ENCODE assay signal across 21 mouse cellular contexts in genomic region chr17:24732233-24732935, GRCm38 (mm10). TPM values are rescaled to one million over a fixed set of nuclear protein-coding genes. Genes with fewer than 3 reads are reported as not detected.
DNase-seq lines count a peak whose midpoint lies in the region; ATAC-seq and TF ChIP-seq lines count a peak whose summit lies in the region.
"Had no signal": no experiment of that assay in that cellular context is flagged by ENCODE, and none has a peak within 500 bp of the region (broad histone marks: within the 10 kb centered on the region; RNA-seq: fewer than 3 reads in every experiment).

No protein-coding gene starts in this region.

- no peak for DNase-seq in limb, embryonic 10.5 days (ENCODE audit: low spot score)
- DNase-seq in gastrocnemius, postnatal 36 days: peak; percentile 49 to 71
- DNase-seq in ovary, postnatal 36 days (ENCODE audit: low spot score): no peak
- no peak for DNase-seq in testis, postnatal 14 days (ENCODE audit: low spot score)
- DNase-seq: adrenal gland, postnatal 14 days; cerebellum, adult 9-10 months; retina, postnatal 1 day; thymus, postnatal 25 days had no signal

- no peak overlapping the region for H3K4me3 ChIP-seq in limb, embryonic 13.5 days
- H3K4me3 ChIP-seq in limb, embryonic 10.5 days: no peak overlapping the region
- no peak overlapping the region for H3K4me3 ChIP-seq in heart, embryonic 12.5 days
- no peak overlapping the region for H3K4me3 ChIP-seq in myocyte
- H3K4me3 ChIP-seq: forebrain, embryonic 15.5 days; liver, embryonic 12.5 days; megakaryocyte, embryonic 14.5 days; neural tube, embryonic 15.5 days had no signal

- peaks cover 11% of the 10 kb centered on the region; the same call in 1 of the 2 replicates for H3K27me3 ChIP-seq in limb, embryonic 13.5 days
- no peaks in the 10 kb centered on the region for H3K27me3 ChIP-seq in limb, embryonic 10.5 days (ENCODE audit: low read depth, poor library complexity, severe bottlenecking)
- H3K27me3 ChIP-seq in heart, embryonic 12.5 days (replicated peaks): peaks cover 9% of the 10 kb centered on the region; the same call in 1 of the 2 replicates
- no peaks in the 10 kb centered on the region for H3K27me3 ChIP-seq in myocyte (ENCODE audit: control insufficient read depth, insufficient read depth, insufficient read length)

- peaks cover 13% of the 10 kb centered on the region for H3K4me1 ChIP-seq in limb, embryonic 13.5 days
- H3K4me1 ChIP-seq in limb, embryonic 10.5 days: peaks cover 19% of the 10 kb centered on the region
- peaks cover 24% of the 10 kb centered on the region for H3K4me1 ChIP-seq in heart, embryonic 12.5 days (replicated peaks)

- 85% methylated on average over 12 of the region's 12 CpGs for WGBS in limb, embryonic 13.5 days
- WGBS in limb, embryonic 10.5 days: 83% methylated on average over 12 of the region's 12 CpGs
- 64% methylated on average over 12 of the region's 12 CpGs for WGBS in heart, embryonic 12.5 days

- no peak overlapping the region for H3ac ChIP-seq in myocyte (ENCODE audit: control insufficient read depth, insufficient read length)

- TF ChIP-seq POLR2A in myocyte (IDR thresholded peaks at IDR 0.05; ENCODE audit: insufficient read length, low read depth): no peak

- H3K27ac ChIP-seq in limb, embryonic 13.5 days: no peak overlapping the region
- H3K27ac ChIP-seq in limb, embryonic 10.5 days: no peak overlapping the region
- H3K27ac ChIP-seq in heart, embryonic 12.5 days (ENCODE audit: poor library complexity, severe bottlenecking): peak overlapping the region; percentile 36; the same call in 1 of the 2 replicates
- H3K27ac ChIP-seq: forebrain, embryonic 15.5 days; liver, embryonic 12.5 days; neural tube, embryonic 15.5 days had no signal

- no peaks in the 10 kb centered on the region for H3K36me3 ChIP-seq in limb, embryonic 13.5 days
- no peaks in the 10 kb centered on the region for H3K36me3 ChIP-seq in limb, embryonic 10.5 days
- H3K36me3 ChIP-seq in heart, embryonic 12.5 days: no peaks in the 10 kb centered on the region
- no peaks in the 10 kb centered on the region for H3K36me3 ChIP-seq in myocyte (ENCODE audit: control insufficient read depth, insufficient read depth)
- H3K36me3 ChIP-seq: forebrain, embryonic 15.5 days; liver, embryonic 12.5 days; neural tube, embryonic 15.5 days had no signal

- no peaks in the 10 kb centered on the region for H3K9me3 ChIP-seq in limb, embryonic 13.5 days
- no peaks in the 10 kb centered on the region for H3K9me3 ChIP-seq in limb, embryonic 10.5 days (replicated peaks)
- no peaks in the 10 kb centered on the region for H3K9me3 ChIP-seq in heart, embryonic 12.5 days (replicated peaks)
- H3K9me3 ChIP-seq: forebrain, embryonic 15.5 days; liver, embryonic 12.5 days; megakaryocyte, embryonic 14.5 days; neural tube, embryonic 15.5 days had no signal

- no peak for ATAC-seq in limb, embryonic 13.5 days (ENCODE audit: low FRiP score, low read depth)
- ATAC-seq in heart, embryonic 12.5 days (ENCODE audit: insufficient number of reproducible peaks, low FRiP score): no peak
- ATAC-seq: CD4-positive, CD25-positive, alpha-beta regulatory T cell, adult 4 months; forebrain, embryonic 15.5 days; liver, embryonic 12.5 days had no signal

- no peak overlapping the region for H3K4me2 ChIP-seq in limb, embryonic 13.5 days (replicated peaks)
- H3K4me2 ChIP-seq in heart, embryonic 12.5 days: no peak overlapping the region
- H3K4me2 ChIP-seq in myocyte (ENCODE audit: low read depth): peak overlapping the region; percentile 21
- H3K4me2 ChIP-seq: forebrain, embryonic 15.5 days; liver, embryonic 12.5 days; neural tube, embryonic 15.5 days had no signal

- peaks cover 3% of the 10 kb centered on the region for H3K79me2 ChIP-seq in myocyte (ENCODE audit: control insufficient read depth, insufficient read depth)

- peak overlapping the region; percentile 26; the same call in 1 of the 2 replicates for H3K9ac ChIP-seq in limb, embryonic 13.5 days
- H3K9ac ChIP-seq in heart, embryonic 12.5 days: no peak overlapping the region
- H3K9ac ChIP-seq: forebrain, embryonic 15.5 days; liver, embryonic 12.5 days; neural tube, embryonic 15.5 days had no signal

- intact Hi-C loops in gastrocnemius, postnatal 36 days (cut with DNase I): no loop called here

TF ChIP-seq in myocyte, 11 proteins besides CTCF, POLR2A, EP300 and RAD21:
- TF ChIP-seq MYOD1 (IDR thresholded peaks at IDR 0.05; ENCODE audit: control insufficient read depth in 1 of 3, insufficient read length in 2 of 3, low read depth in 2 of 3) (peak; percentile 47 to 81 (median 80)), MYOG (IDR thresholded peaks at IDR 0.05; ENCODE audit: control insufficient read depth in 1 of 3, insufficient read depth in 1 of 3, insufficient read length in 2 of 3, low read depth in 2 of 3) (no peak)

RNA-seq across cellular contexts. Expression of gene Msrb1, which starts 4.1 kb away (rescaled TPM):
- 23.1 and 26.0 TPM in 2 replicates for polyA plus RNA-seq in limb, embryonic 13.5 days (2015; fragmentation: Nextera tagmentation; extraction: Ambion mirVana)
- 19.9 and 23.6 TPM in 2 replicates for polyA plus RNA-seq in limb, embryonic 10.5 days (2016; fragmentation: Nextera tagmentation; extraction: Ambion mirVana)
- total RNA-seq in gastrocnemius, postnatal 36 days (2021): 100 to 1,000 TPM; 192 to 205 TPM
- polyA plus RNA-seq in heart, embryonic 12.5 days (2016; fragmentation: Nextera tagmentation; extraction: Ambion mirVana): 17.3 and 18.2 TPM in 2 replicates
- polyA plus RNA-seq in myocyte (2012; fragmentation: generic; extraction: Trizol): 73.9 TPM

RNA-seq across cellular contexts. Expression of gene Rpl3l, which starts 4.8 kb away (rescaled TPM):
- not detected in 2 replicates for polyA plus RNA-seq in limb, embryonic 13.5 days (2015; fragmentation: Nextera tagmentation; extraction: Ambion mirVana)
- 0.15 TPM in 1 of 2 replicates, not detected in the other for polyA plus RNA-seq in limb, embryonic 10.5 days (2016; fragmentation: Nextera tagmentation; extraction: Ambion mirVana)
- total RNA-seq in gastrocnemius, postnatal 36 days (2021): 100 to 1,000 TPM; 743 to 791 TPM
- 0.34 and 0.76 TPM in 2 replicates for polyA plus RNA-seq in heart, embryonic 12.5 days (2016; fragmentation: Nextera tagmentation; extraction: Ambion mirVana)
- 1.7 TPM for polyA plus RNA-seq in myocyte (2012; fragmentation: generic; extraction: Trizol)
- total RNA-seq: adrenal gland, postnatal 14 days had no signal
- polyA plus RNA-seq: CD4-positive, CD25-positive, alpha-beta regulatory T cell, adult 4 months; forebrain, embryonic 15.5 days; liver, embryonic 12.5 days; lung, embryonic 16.5 days had no signal

RNA-seq across cellular contexts. Expression of gene Ndufb10, which starts 8.1 kb away (rescaled TPM):
- 206 and 215 TPM in 2 replicates for polyA plus RNA-seq in limb, embryonic 13.5 days (2015; fragmentation: Nextera tagmentation; extraction: Ambion mirVana)
- 202 and 204 TPM in 2 replicates for polyA plus RNA-seq in limb, embryonic 10.5 days (2016; fragmentation: Nextera tagmentation; extraction: Ambion mirVana)
- 100 to 1,000 TPM; 420 to 464 TPM for total RNA-seq in gastrocnemius, postnatal 36 days (2021)
- polyA plus RNA-seq in heart, embryonic 12.5 days (2016; fragmentation: Nextera tagmentation; extraction: Ambion mirVana): 351 and 363 TPM in 2 replicates
- 547 TPM for polyA plus RNA-seq in myocyte (2012; fragmentation: generic; extraction: Trizol)

RNA-seq across cellular contexts. Expression of gene Rps2, which starts 14.5 kb away (rescaled TPM):
- polyA plus RNA-seq in limb, embryonic 13.5 days (2015; fragmentation: Nextera tagmentation; extraction: Ambion mirVana): 1,267 and 1,298 TPM in 2 replicates
- polyA plus RNA-seq in limb, embryonic 10.5 days (2016; fragmentation: Nextera tagmentation; extraction: Ambion mirVana): 1,693 and 2,093 TPM in 2 replicates
- total RNA-seq in gastrocnemius, postnatal 36 days (2021): 100 to 1,000 TPM; 500 to 582 TPM
- 810 and 828 TPM in 2 replicates for polyA plus RNA-seq in heart, embryonic 12.5 days (2016; fragmentation: Nextera tagmentation; extraction: Ambion mirVana)
- polyA plus RNA-seq in myocyte (2012; fragmentation: generic; extraction: Trizol): 178 TPM

RNA-seq across cellular contexts. Expression of gene Rnf151, which starts 14.5 kb away (rescaled TPM):
- polyA plus RNA-seq in limb, embryonic 13.5 days (2015; fragmentation: Nextera tagmentation; extraction: Ambion mirVana): not detected in 2 replicates
- polyA plus RNA-seq in limb, embryonic 10.5 days (2016; fragmentation: Nextera tagmentation; extraction: Ambion mirVana): 0.21 and 0.38 TPM in 2 replicates
- not detected for total RNA-seq in gastrocnemius, postnatal 36 days (2021)
- not detected in 2 replicates for polyA plus RNA-seq in heart, embryonic 12.5 days (2016; fragmentation: Nextera tagmentation; extraction: Ambion mirVana)
- polyA plus RNA-seq in myocyte (2012; fragmentation: generic; extraction: Trizol): 0.36 TPM
- total RNA-seq: adrenal gland, postnatal 14 days; granulocyte monocyte progenitor cell, adult 5-6 weeks; layer of hippocampus, postnatal 10 days; left cerebral cortex, postnatal 25 days; monocyte, adult 5-6 weeks had no signal
- polyA plus RNA-seq: CD4-positive, CD25-positive, alpha-beta regulatory T cell, adult 4 months; forebrain, embryonic 15.5 days; neural tube, embryonic 15.5 days had no signal

Comparison
In these comparisons a context has a peak if more than half of its experiments do, and no peak if none do; other contexts are left out.
1. DNase-seq: peak in gastrocnemius, postnatal 36 days (2 of 2); none in limb, embryonic 10.5 days (single experiment), ovary, postnatal 36 days (single experiment) and testis, postnatal 14 days (single experiment).